Mouse (Mus musculus) erythroblast, adult 5-6 weeks (primary cell): ENCODE data around the gene Neurog3. TPM values are rescaled to one million over a fixed set of nuclear protein-coding genes. Genes with fewer than 3 reads are reported as not detected.
A peak's percentile ranks its signal among the peaks of the same experiment; 100 is the strongest.

Experiments
- ATAC-seq: replicated peaks from 2 replicates; pipeline ENCODE4 v1.8.0; 2016; ENCODE audit warnings: moderate number of reproducible peaks, mild to moderate bottlenecking, moderate TSS enrichment, inconsistent platforms; ENCODE audit not compliant: poor library complexity, low FRiP score, severe bottlenecking
- total RNA-seq, 2 experiments: library from RNA; stranded (forward) in 1 of 2; stranded (reverse) in 1 of 2; fragments of 150-400 nt in 1 of 2; fragments of 200-764, 138-1000 nt in 1 of 2; gene quantifications; 2 replicates each; pipeline versions ENCODE4 v1.2.3 to v1.2.4; 2015 to 2017; ENCODE audit warnings: low replicate concordance in 2 of 2

The Neurog3 gene
- total RNA-seq, 2 experiments from 2014 or later: not detected

GRCm38 (mm10) chr10:62135696-62136470 lies 3.0 kb downstream of the Neurog3 start:
- no peak for ATAC-seq

GRCm38 (mm10) chr10:62137150-62137549 lies 4.3 kb downstream of the Neurog3 start:
- ATAC-seq: no peak

- ATAC-seq: no peak
Measured at GRCm38 (mm10) chr10:62138040-62138439, 5.2 kb downstream of the Neurog3 start.

DNA sequence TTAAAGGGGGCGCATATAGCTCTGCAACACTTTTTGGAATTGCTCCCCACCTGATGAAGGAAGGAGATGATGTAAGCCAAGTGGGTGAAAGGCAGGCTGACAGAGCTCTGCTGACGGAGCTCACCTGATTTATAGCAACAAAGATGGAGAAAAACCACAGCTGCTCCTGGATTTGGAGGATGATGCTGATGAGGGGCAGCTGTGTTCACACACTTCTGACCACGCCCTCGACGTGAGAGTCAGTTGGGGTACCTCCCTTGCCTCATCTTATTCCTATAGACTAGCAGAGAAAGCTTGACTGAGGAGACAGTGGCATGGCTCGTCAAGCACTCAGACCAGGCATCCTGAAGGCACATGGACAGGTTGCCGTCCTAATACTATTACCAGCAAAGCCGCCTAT lies 10.9 kb downstream of the Neurog3 start, which contains the start of gene Fam241b:
Gene Fam241b, minus strand, starts transcription at position 101 of the 400 bp plus-strand sequence.
- no peak for ATAC-seq

DNA sequence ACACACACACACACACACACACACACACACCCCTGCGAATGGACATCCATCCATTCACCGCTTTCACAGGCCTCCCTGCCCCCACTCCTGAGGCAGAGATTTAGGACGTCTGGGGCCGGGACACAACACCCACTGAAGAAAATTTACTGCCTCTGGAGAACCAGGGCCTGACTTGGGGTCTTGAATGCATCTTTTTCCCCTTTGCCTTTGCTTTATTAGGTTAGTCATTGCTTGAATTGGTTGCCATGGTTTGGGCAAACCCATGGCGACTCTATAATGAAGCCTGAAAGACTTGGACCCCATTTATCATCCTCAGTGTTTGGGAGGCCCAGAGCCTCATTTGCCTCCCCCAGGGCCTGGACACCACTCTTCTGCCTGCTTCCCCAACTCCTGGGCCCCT lies 13.1 kb downstream of the Neurog3 start:
- no peak for ATAC-seq

DNA sequence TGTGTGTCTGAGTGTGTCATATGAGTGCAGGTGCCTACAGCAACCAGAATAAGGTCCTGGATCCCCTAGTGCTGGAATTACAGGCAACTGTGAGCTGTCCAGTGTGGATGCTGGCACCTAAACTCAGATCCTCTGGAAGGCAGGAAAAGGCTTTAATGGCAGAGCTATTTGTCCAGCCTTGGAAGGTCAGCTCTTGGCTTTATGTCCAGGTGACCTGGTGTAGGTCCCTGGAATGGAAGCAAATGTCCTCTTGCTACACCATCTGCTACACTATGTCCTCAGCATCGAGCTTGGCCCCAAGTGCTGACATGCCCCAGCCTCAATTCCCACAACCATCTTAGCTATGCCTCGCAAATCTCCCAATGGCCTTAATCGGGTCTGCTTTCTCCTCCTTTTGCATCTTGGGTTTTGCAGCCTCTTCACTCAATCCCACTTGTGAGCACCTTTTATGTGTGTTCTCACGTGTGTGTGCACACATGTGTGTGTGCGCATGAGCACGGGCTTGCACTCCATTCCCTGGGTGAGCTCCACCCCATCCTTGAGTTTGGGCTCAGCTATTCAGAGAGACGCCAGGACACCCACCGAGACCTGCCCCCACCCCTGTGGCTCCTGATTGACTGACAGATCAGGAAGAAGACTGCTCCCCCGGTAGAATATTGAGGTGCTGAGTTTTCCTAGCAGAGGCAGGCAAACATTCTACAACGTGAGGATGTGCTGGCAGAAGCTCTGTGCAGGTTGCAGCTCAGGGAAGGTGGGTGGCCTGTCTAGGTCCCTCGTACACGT lies 14.8 kb downstream of the Neurog3 start:
- ATAC-seq: no peak

GRCm38 (mm10) chr10:62149929-62150328 lies 17.0 kb downstream of the Neurog3 start:
- no peak for ATAC-seq

- no peak for ATAC-seq
Measured at GRCm38 (mm10) chr10:62162410-62162809, 29.5 kb downstream of the Neurog3 start.

DNA sequence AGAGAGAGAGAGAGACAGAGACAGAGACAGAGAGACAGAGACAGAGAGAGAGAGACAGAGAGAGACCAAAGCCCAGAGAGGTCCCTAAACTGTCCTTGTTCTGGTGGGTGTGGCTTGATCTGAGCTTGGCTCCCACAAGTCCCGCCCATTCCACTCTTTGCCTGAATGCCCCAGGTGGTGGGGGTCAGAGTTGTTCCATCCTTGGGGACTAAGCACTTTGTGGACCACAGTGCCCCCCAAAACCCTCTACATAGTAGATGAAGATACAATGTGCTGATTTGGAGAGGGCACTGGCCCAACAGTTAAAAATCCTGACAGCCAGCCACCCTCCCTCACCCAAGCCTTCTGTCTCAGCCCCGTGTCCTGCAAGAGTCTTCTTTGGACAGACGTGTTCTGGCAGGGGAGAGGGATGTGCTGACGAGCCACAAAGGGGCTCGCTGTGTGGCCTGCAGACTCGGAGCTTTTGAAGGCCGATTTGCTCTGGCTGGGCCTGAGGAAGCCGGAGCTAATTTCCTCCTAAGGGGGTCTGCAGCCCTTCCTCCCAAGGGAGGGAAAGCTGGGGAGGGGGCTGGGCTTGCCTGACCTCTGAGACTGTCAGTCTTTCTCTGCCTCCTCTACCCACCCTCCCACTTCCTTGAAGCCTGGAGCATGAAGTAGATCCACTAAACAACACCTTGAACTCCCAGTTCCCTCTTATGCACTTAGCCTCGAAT lies 40.1 kb downstream of the Neurog3 start:
- ATAC-seq: no peak

- ATAC-seq: no peak
Measured at GRCm38 (mm10) chr10:62173941-62174448, 41.1 kb downstream of the Neurog3 start.

DNA sequence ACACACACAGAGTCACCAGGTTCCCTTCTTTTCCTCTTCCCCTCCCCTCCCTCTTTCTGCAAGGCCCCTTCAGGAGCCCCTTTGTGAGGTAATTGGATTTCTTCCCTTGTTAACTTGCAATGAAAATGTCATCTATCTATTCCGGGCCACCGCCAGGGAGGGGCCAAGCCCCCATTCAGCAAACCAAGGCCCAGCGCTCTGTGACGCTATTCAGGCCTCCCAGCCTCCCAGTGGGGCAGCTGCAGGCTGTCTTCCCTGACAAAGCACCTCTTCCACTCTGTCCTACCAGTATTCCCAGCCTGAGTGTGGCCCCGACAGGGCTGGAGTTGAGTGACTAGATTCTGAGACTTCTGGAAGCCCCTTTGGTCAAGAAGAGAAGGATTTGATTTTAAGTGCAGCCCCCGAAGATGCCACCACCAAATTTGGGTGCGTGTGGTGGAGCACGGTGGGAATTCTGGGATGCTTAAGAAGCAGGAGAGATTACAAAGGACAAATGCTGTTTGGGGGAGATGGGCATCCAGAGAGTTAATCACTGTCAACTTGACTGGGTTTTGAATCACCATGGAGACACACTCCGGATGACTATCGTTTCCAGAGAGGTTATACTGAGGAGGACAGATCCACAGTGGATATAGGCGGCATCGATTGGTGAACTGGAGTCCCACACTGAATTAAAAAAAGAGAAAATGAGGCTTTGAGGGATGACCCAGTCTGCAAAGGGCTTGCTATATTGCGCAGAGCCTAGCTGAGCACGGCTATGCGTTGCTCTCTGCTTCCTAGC lies 41.8 kb downstream of the Neurog3 start:
- ATAC-seq: no peak

GRCm38 (mm10) chr10:62179944-62180343 lies 47.1 kb downstream of the Neurog3 start:
- no peak for ATAC-seq

DNA sequence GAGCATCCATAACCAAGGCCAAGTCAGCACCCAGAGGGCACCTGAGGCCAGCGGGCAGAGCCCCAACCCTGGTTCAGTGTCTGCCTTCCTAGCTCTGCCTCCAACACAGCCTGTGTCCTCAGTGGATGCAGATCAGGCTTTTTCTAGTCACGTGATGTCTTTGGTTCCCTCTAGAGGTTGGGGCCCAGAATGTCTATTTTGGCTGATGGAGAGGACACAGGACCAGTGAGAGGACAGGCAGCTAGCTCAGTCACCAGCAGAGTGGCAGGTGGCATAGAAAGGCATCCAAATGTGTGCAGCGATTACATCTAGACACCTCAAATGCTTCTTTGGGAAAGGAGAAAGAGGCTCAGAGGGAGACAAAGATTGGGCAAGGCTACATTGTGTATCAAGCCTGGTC lies 48.8 kb downstream of the Neurog3 start:
- no peak for ATAC-seq

DNA sequence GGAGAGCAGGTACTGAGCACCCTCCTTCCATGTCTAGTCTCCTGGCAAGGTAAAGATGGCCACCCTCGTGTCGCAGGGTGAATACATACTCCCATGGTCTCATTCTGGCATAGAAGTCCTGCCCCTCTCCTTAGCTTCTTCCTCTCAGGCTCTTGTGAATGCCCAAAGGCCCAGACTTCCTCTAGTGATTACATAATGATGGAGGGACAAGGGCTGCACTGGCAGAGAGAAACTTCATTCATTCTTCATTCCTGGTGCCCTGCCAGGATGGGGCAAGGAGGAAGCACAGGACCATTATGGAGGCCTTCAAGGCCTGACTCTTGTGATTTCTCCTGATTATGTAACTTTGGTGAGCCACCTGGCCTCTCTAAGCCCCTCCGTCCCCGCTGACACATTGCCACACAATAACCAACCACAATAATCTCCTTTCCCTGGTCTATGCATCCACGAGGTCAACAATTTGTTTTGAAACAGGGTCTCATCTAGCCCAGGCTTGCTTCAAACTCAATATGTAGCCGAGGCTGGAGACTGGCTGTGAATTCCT lies 49.7 kb downstream of the Neurog3 start:
- ATAC-seq: no peak

DNA sequence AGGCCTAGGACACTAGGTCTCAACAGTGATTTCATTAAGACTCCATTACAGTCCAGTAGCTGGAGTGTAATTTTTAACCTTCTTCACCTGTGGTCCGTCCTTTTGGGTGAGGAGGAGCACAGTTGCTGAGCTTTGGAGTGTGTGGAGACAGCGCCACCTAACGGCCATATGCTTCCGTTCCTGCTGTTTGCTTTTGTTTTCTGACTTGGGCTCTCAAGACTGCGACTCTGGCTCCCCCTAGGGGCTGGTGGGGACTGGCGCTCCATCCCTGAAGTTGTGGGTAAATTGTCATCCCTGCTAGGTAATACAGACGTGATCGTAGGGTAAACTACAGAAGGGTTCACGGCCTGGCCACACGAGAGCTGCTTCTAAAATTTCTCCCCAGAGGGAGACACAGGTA lies 50.2 kb downstream of the Neurog3 start:
- ATAC-seq: peak; percentile 88
